Comparison of ENCODE assay signal across 8 mouse cellular contexts in genomic region chr13:70643408-70644082, GRCm38 (mm10). TPM values are rescaled to one million over a fixed set of nuclear protein-coding genes. Genes with fewer than 3 reads are reported as not detected.
DNase-seq lines count a peak whose midpoint lies in the region; ATAC-seq lines count a peak whose summit lies in the region.

No protein-coding gene starts in this region.

- no peak overlapping the region for H3K9ac ChIP-seq in hindbrain, embryonic 12.5 days

- no peak overlapping the region for H3K4me3 ChIP-seq in embryonic facial prominence, embryonic 10.5 days
- H3K4me3 ChIP-seq in hindbrain, embryonic 12.5 days, result no peak overlapping the region

- H3K27ac ChIP-seq in embryonic facial prominence, embryonic 10.5 days (replicated peaks), result no peak overlapping the region
- H3K27ac ChIP-seq in hindbrain, embryonic 12.5 days, result no peak overlapping the region

- H3K4me2 ChIP-seq in hindbrain, embryonic 12.5 days (replicated peaks), result no peak overlapping the region

- H3K36me3 ChIP-seq in embryonic facial prominence, embryonic 10.5 days (replicated peaks), result no peaks in the 10 kb centered on the region
- H3K36me3 ChIP-seq in hindbrain, embryonic 12.5 days, result no peaks in the 10 kb centered on the region

- peak; percentile 53; the same call in 1 of the 2 replicates for ATAC-seq in hindbrain, embryonic 12.5 days (ENCODE audit: low FRiP score)

- no peaks in the 10 kb centered on the region for H3K9me3 ChIP-seq in embryonic facial prominence, embryonic 10.5 days
- no peaks in the 10 kb centered on the region for H3K9me3 ChIP-seq in hindbrain, embryonic 12.5 days (replicated peaks)

- peaks cover 2% of the 10 kb centered on the region; the same call in 1 of the 2 replicates for H3K4me1 ChIP-seq in embryonic facial prominence, embryonic 10.5 days
- H3K4me1 ChIP-seq in hindbrain, embryonic 12.5 days, result 0 out of 2 replicates have a peak, but pooled peaks cover under 1% of the 10 kb centered on the region

- peak; percentile 44 for DNase-seq in gastrocnemius, postnatal 10 days
- DNase-seq in gastrocnemius, adult 8-10 months (ENCODE audit: low spot score in 2 of 2), result no peak
- DNase-seq in adrenal gland, postnatal 14 days, result peak; percentile 70
- DNase-seq in embryonic facial prominence, embryonic 10.5 days (ENCODE audit: low spot score), result peak; percentile 70
- peak; percentile 59 to 71 for DNase-seq in layer of hippocampus, postnatal 14 days (ENCODE audit: low spot score in 2 of 2)
- DNase-seq in mesoderm, embryonic 11.5 days (ENCODE audit: low read depth, low spot score), result peak; percentile 80
- peak; percentile 69 for DNase-seq in right cerebral cortex, postnatal 4 days

- H3K27me3 ChIP-seq in embryonic facial prominence, embryonic 10.5 days (replicated peaks; ENCODE audit: low read depth, poor library complexity, severe bottlenecking), result no peaks in the 10 kb centered on the region
- no peaks in the 10 kb centered on the region for H3K27me3 ChIP-seq in hindbrain, embryonic 12.5 days

- WGBS in embryonic facial prominence, embryonic 10.5 days, result 21% methylated on average over 10 of the region's 10 CpGs
- 19% methylated on average over 10 of the region's 10 CpGs for WGBS in hindbrain, embryonic 12.5 days

RNA-seq across cellular contexts. Expression of gene Ice1, which starts 6.1 kb away (rescaled TPM):
- 10 to 100 TPM; 20.7 to 30.7 TPM for total RNA-seq in gastrocnemius, postnatal 10 days (2021)
- total RNA-seq in gastrocnemius, adult 8-10 months (2022), result 10 to 100 TPM; 12.2 to 17.2 (median 13.9) TPM
- total RNA-seq in adrenal gland, postnatal 14 days (2021), result 26.1 and 30.6 TPM in 2 replicates
- 23.6 and 25.2 TPM in 2 replicates for polyA plus RNA-seq in embryonic facial prominence, embryonic 10.5 days (2016; fragmentation: Nextera tagmentation; extraction: Ambion mirVana)
- polyA plus RNA-seq in hindbrain, embryonic 12.5 days (2016; fragmentation: Nextera tagmentation; extraction: Ambion mirVana), result 34.5 and 37.2 TPM in 2 replicates
- total RNA-seq in layer of hippocampus, postnatal 14 days (2021), result 10 to 100 TPM; 60.6 to 67.0 TPM

Comparison
In these comparisons a context has a peak if more than half of its experiments do, and no peak if none do; other contexts are left out.
1. DNase-seq: peak in gastrocnemius, postnatal 10 days (single experiment), adrenal gland, postnatal 14 days (single experiment), embryonic facial prominence, embryonic 10.5 days (single experiment), layer of hippocampus, postnatal 14 days (2 of 2), mesoderm, embryonic 11.5 days (single experiment) and right cerebral cortex, postnatal 4 days (single experiment); none in gastrocnemius, adult 8-10 months (0 of 2).